Mouse (Mus musculus) CH12.LX (cell line): Measurements from ENCODE around the gene C1ra. TPM values are rescaled to one million over a fixed set of nuclear protein-coding genes. Genes with fewer than 3 reads are reported as not detected.
"Not testable (repeated sequence)": the region's sequence is repeated elsewhere in the genome, so short reads cannot be mapped to it uniquely, and the experiment has no call there.

ENCODE experiments used
- DNase-seq: peaks from one replicate; pipeline ENCODE4 v3.0.0-alpha.2; 2013; ENCODE audit errors: extremely low read depth
- H3K27ac ChIP-seq: 2 replicates; pipeline ENCODE4 v1.5.1; 2012; ENCODE audit warnings: low read depth, mild to moderate bottlenecking, control low read depth, moderate library complexity; ENCODE audit not compliant: insufficient read depth
- H3K27me3 ChIP-seq: replicated peaks from 2 replicates; pipeline ENCODE3; 2012; ENCODE audit warnings: inconsistent platforms
- H3K36me3 ChIP-seq, 2 experiments: replicated peaks in 1 of 2; 2 replicates each; pipeline versions ENCODE3 to v1.6.1; 2012; ENCODE audit warnings: inconsistent platforms in 1 of 2, low read length in 1 of 2, mild to moderate bottlenecking in 1 of 2, mixed read lengths in 1 of 2, moderate library complexity in 1 of 2; ENCODE audit not compliant: control insufficient read depth in 1 of 2, insufficient read depth in 1 of 2
- H3K4me1 ChIP-seq, 2 experiments: 2 replicates each; pipeline ENCODE4 v1.6.1; 2012; ENCODE audit warnings: inconsistent platforms in 1 of 2, moderate library complexity in 1 of 2; ENCODE audit not compliant: insufficient read depth in 2 of 2, control insufficient read depth in 1 of 2
- H3K4me2 ChIP-seq: 2 replicates; pipeline ENCODE4 v1.6.1; 2012; ENCODE audit warnings: low read depth, mild to moderate bottlenecking, control low read depth; ENCODE audit not compliant: poor library complexity, insufficient read depth, severe bottlenecking
- H3K4me3 ChIP-seq, 3 experiments: fragments of 150-350 bp in 1 of 3; sonication (generic) in 1 of 3; replicated peaks in 1 of 3; 2 replicates each; pipeline versions ENCODE3 to v1.5.1; 2011 to 2012; ENCODE audit warnings: low read depth in 2 of 3, low read length in 2 of 3, mild to moderate bottlenecking in 2 of 3, moderate library complexity in 2 of 3, control low read depth in 1 of 3, improper control_type of control experiment in 1 of 3, inconsistent platforms in 1 of 3, mixed read lengths in 1 of 3; ENCODE audit not compliant: poor library complexity in 1 of 3
- H3K79me2 ChIP-seq: replicated peaks from 2 replicates; pipeline ENCODE4 v1.6.1; 2012; ENCODE audit warnings: mild to moderate bottlenecking, moderate library complexity; ENCODE audit not compliant: control insufficient read depth, poor library complexity, insufficient read depth, severe bottlenecking; ENCODE audit errors: extremely low read depth
- H3K9ac ChIP-seq: 2 replicates; pipeline ENCODE4 v1.6.1; 2012; ENCODE audit warnings: low read depth, mild to moderate bottlenecking, control low read depth, moderate library complexity; ENCODE audit not compliant: insufficient read depth
- H3K9me3 ChIP-seq: replicated peaks from 2 replicates; pipeline ENCODE3; 2012; ENCODE audit warnings: low read length, inconsistent platforms, mixed read lengths
- CTCF ChIP-seq, 2 experiments: IDR thresholded peaks in 1 of 2; conservative IDR thresholded peaks in 1 of 2; 2 replicates each; pipeline ENCODE4 v1.5.1; 2011 to 2012; ENCODE audit warnings: low read depth in 2 of 2, low read length in 2 of 2, improper control_type of control experiment in 1 of 2, inconsistent platforms in 1 of 2, mild to moderate bottlenecking in 1 of 2, moderate library complexity in 1 of 2
- EP300 ChIP-seq: IDR thresholded peaks from 2 replicates; pipeline ENCODE4 v1.6.1; 2011; ENCODE audit warnings: low read length, improper control_type of control experiment
- JUND ChIP-seq: conservative IDR thresholded peaks from 2 replicates; pipeline ENCODE4 v1.6.1; 2011; ENCODE audit warnings: low read depth, low read length, improper control_type of control experiment
- MAZ ChIP-seq: IDR thresholded peaks from 2 replicates; pipeline ENCODE4 v1.6.1; 2012; ENCODE audit warnings: low read depth, mild to moderate bottlenecking, inconsistent platforms, low read length, improper control_type of control experiment, moderate library complexity
- MYC ChIP-seq: IDR thresholded peaks from 2 replicates; pipeline ENCODE4 v1.6.1; 2011; ENCODE audit warnings: low read depth, mild to moderate bottlenecking, improper control_type of control experiment, low read length
- NELFE ChIP-seq: IDR thresholded peaks from 2 replicates; pipeline ENCODE4 v1.6.1; 2011; ENCODE audit warnings: low read depth, low read length, improper control_type of control experiment
- RAD21 ChIP-seq: IDR thresholded peaks from 2 replicates; pipeline ENCODE4 v1.6.1; 2011; ENCODE audit warnings: low read depth, mild to moderate bottlenecking, low read length, improper control_type of control experiment, moderate library complexity
- SMC3 ChIP-seq: IDR thresholded peaks from 2 replicates; pipeline ENCODE4 v1.6.1; 2011; ENCODE audit warnings: low read depth, low read length, improper control_type of control experiment
- USF2 ChIP-seq: conservative IDR thresholded peaks from 2 replicates; pipeline ENCODE4 v1.6.1; 2011; ENCODE audit warnings: low read depth, low read length, improper control_type of control experiment
- ZC3H11A ChIP-seq: IDR thresholded peaks from 2 replicates; pipeline ENCODE4 v1.6.1; 2012; ENCODE audit warnings: low read depth, mild to moderate bottlenecking, inconsistent platforms, low read length, improper control_type of control experiment
- ZNF384 ChIP-seq: IDR thresholded peaks from 2 replicates; pipeline ENCODE4 v1.6.1; 2012; ENCODE audit warnings: low read depth, low read length, improper control_type of control experiment, inconsistent platforms
- dilution Hi-C: fragments of 300-500 bp; cut with MboI; formaldehyde crosslinking; loops from 2 replicates; pipeline ENCODE4 v1.14.3; 2020; ENCODE audit warnings: low sequenced_read_pairs; ENCODE audit not compliant: extremely low pct_unique_long_range_greater_than_20kb, extremely low pct_ligation_motif_present
- in situ Hi-C: fragments of 300-500 bp; cut with MboI; formaldehyde crosslinking; loops from 3 replicates; pipeline ENCODE4 v1.14.3; 2019; ENCODE audit warnings: low sequenced_read_pairs, low pct_ligation_motif_present, low pct_unique_long_range_greater_than_20kb, mixed read lengths
- polyA plus RNA-seq: library from polyadenylated mRNA; unstranded; fragments of >175 nt; gene quantifications from 2 replicates; pipeline ENCODE4 v1.2.1, GENCODE M21; 2012; ENCODE audit warnings: low read depth; ENCODE audit not compliant: insufficient read length
- total RNA-seq, 2 experiments: library from RNA; depleted of rRNA; stranded (reverse); fragments of 300-350 nt in 1 of 2; fragments of >200 nt in 1 of 2; gene quantifications; 2 replicates each; pipeline ENCODE4 v1.2.3; 2012 to 2014

The C1ra gene
- total and polyA plus RNA-seq, 3 experiments, result 8.4 to 21.9 (median 19.8) TPM

- H3K27ac ChIP-seq, DNase-seq, in situ Hi-C loops, H3K79me2 ChIP-seq, dilution Hi-C loops, H3K9me3 ChIP-seq, H3K36me3 ChIP-seq, H3K9ac ChIP-seq, H3K4me3 ChIP-seq, H3K4me1 ChIP-seq, H3K4me2 ChIP-seq, H3K27me3 ChIP-seq: not testable (repeated sequence)
These were observed 49.4 kb downstream of the C1ra start for GRCm38 (mm10) chr6:124561611-124562010.

GRCm38 (mm10) chr6:124570026-124570425 lies 57.8 kb downstream of the C1ra start, which contains the start of gene C1rb:
C1rb (plus strand) TSS chr6:124570294.
- Histone ChIP-seq H3K4me1 (no peaks in the 10 kb centered on the region; a peak in 1 of 4 replicates), H3K4me3 (no peak within 1 kb of the TSS), H3K4me2 (peak within 1 kb of the TSS; percentile 50; the same call in 1 of the 2 replicates), H3K9ac (no peak within 1 kb of the TSS), H3K36me3 (no peaks in the 10 kb centered on the region), H3K27ac (no peak within 1 kb of the TSS), H3K27me3 (peaks cover 4% of the 10 kb centered on the region), H3K9me3 (no peaks in the 10 kb centered on the region), H3K79me2 (no peaks in the 10 kb centered on the region)
- no peak for TF ChIP-seq MYC
- TF ChIP-seq SMC3, result peak; percentile 83
- TF ChIP-seq NELFE, result no peak
- no peak for TF ChIP-seq ZC3H11A
- TF ChIP-seq EP300, result no peak
- peak; percentile 66 for TF ChIP-seq RAD21
- no peak for TF ChIP-seq JUND
- no peak for TF ChIP-seq USF2
- peak; percentile 74 for TF ChIP-seq ZNF384
- peak; percentile 81 to 83 for TF ChIP-seq CTCF (conservative IDR thresholded peaks at IDR 0.05 in 1 of 2, IDR thresholded peaks at IDR 0.05 in 1 of 2; ENCODE audit: low read depth in 2 of 2, low read length in 2 of 2)
- no peak for TF ChIP-seq MAZ
- DNase-seq, result peak; percentile 50
- in situ Hi-C loops, result no loop called here
- dilution Hi-C loops, result no loop called here

Other genes starting within 250 kb of the C1ra start
- not detected in 2 replicates for gene Cd163, start 207.7 kb upstream of the C1ra start, total RNA-seq (2012; rRNA removed)
- not detected in 2 replicates for gene Cd163, start 207.7 kb upstream of the C1ra start, total RNA-seq (2014; rRNA removed)
- not detected in 2 replicates for gene Cd163, start 207.7 kb upstream of the C1ra start, polyA plus RNA-seq
- gene Pex5, start 97.3 kb upstream of the C1ra start, total RNA-seq (2012; rRNA removed), result 27.5 and 29.2 TPM in 2 replicates
- gene Pex5, start 97.3 kb upstream of the C1ra start, total RNA-seq (2014; rRNA removed), result 24.6 and 29.9 TPM in 2 replicates
- gene Pex5, start 97.3 kb upstream of the C1ra start, polyA plus RNA-seq, result 21.2 and 22.1 TPM in 2 replicates
- gene Clstn3, start 47.6 kb upstream of the C1ra start, total RNA-seq (2012; rRNA removed), result 17.2 and 17.7 TPM in 2 replicates
- gene Clstn3, start 47.6 kb upstream of the C1ra start, total RNA-seq (2014; rRNA removed), result 20.4 and 21.4 TPM in 2 replicates
- 126 and 130 TPM in 2 replicates for gene Clstn3, start 47.6 kb upstream of the C1ra start, polyA plus RNA-seq
- 0.38 and 0.59 TPM in 2 replicates for gene C1rl, start 19.3 kb upstream of the C1ra start, total RNA-seq (2012; rRNA removed)
- 1.0 and 1.2 TPM in 2 replicates for gene C1rl, start 19.3 kb upstream of the C1ra start, total RNA-seq (2014; rRNA removed)
- gene C1rl, start 19.3 kb upstream of the C1ra start, polyA plus RNA-seq, result 2.1 and 2.4 TPM in 2 replicates
- gene C1s1, start 30.0 kb downstream of the C1ra start, total RNA-seq (2012; rRNA removed), result 0.55 and 0.80 TPM in 2 replicates
- gene C1s1, start 30.0 kb downstream of the C1ra start, total RNA-seq (2014; rRNA removed), result 1.3 and 1.8 TPM in 2 replicates
- gene C1s1, start 30.0 kb downstream of the C1ra start, polyA plus RNA-seq, result 2.4 and 4.8 TPM in 2 replicates
- gene C1rb, start 57.9 kb downstream of the C1ra start, total RNA-seq (2012; rRNA removed), result not detected in 2 replicates
- not detected in 2 replicates for gene C1rb, start 57.9 kb downstream of the C1ra start, total RNA-seq (2014; rRNA removed)
- gene C1rb, start 57.9 kb downstream of the C1ra start, polyA plus RNA-seq, result not detected in 2 replicates
- gene C1s2, start 123.7 kb downstream of the C1ra start, total RNA-seq (2012; rRNA removed), result 0.08 TPM in 1 of 2 replicates, not detected in the other
- 0.08 and 0.18 TPM in 2 replicates for gene C1s2, start 123.7 kb downstream of the C1ra start, total RNA-seq (2014; rRNA removed)
- gene C1s2, start 123.7 kb downstream of the C1ra start, polyA plus RNA-seq, result 0.10 and 0.19 TPM in 2 replicates
- 52.9 and 53.4 TPM in 2 replicates for gene Lpcat3, start 150.6 kb downstream of the C1ra start, total RNA-seq (2012; rRNA removed)
- 68.0 and 77.0 TPM in 2 replicates for gene Lpcat3, start 150.6 kb downstream of the C1ra start, total RNA-seq (2014; rRNA removed)
- 86.9 and 113 TPM in 2 replicates for gene Lpcat3, start 150.6 kb downstream of the C1ra start, polyA plus RNA-seq
- gene Emg1, start 199.8 kb downstream of the C1ra start, total RNA-seq (2012; rRNA removed), result 352 and 439 TPM in 2 replicates
- gene Emg1, start 199.8 kb downstream of the C1ra start, total RNA-seq (2014; rRNA removed), result 481 and 498 TPM in 2 replicates
- 301 and 408 TPM in 2 replicates for gene Emg1, start 199.8 kb downstream of the C1ra start, polyA plus RNA-seq
- gene Phb2, start 199.9 kb downstream of the C1ra start, total RNA-seq (2012; rRNA removed), result 440 and 578 TPM in 2 replicates
- 380 and 405 TPM in 2 replicates for gene Phb2, start 199.9 kb downstream of the C1ra start, total RNA-seq (2014; rRNA removed)
- 623 and 694 TPM in 2 replicates for gene Phb2, start 199.9 kb downstream of the C1ra start, polyA plus RNA-seq
- 247 and 283 TPM in 2 replicates for gene Ptpn6, start 226.3 kb downstream of the C1ra start, total RNA-seq (2012; rRNA removed)
- 300 and 327 TPM in 2 replicates for gene Ptpn6, start 226.3 kb downstream of the C1ra start, total RNA-seq (2014; rRNA removed)
- 585 and 814 TPM in 2 replicates for gene Ptpn6, start 226.3 kb downstream of the C1ra start, polyA plus RNA-seq
- gene Grcc10, start 229.0 kb downstream of the C1ra start, total RNA-seq (2012; rRNA removed), result 146 and 197 TPM in 2 replicates
- gene Grcc10, start 229.0 kb downstream of the C1ra start, total RNA-seq (2014; rRNA removed), result 59.3 and 64.3 TPM in 2 replicates
- 88.4 and 93.7 TPM in 2 replicates for gene Grcc10, start 229.0 kb downstream of the C1ra start, polyA plus RNA-seq
- not detected in 2 replicates for gene Gm45234, start 243.6 kb downstream of the C1ra start, total RNA-seq (2012; rRNA removed)
- not detected in 2 replicates for gene Gm45234, start 243.6 kb downstream of the C1ra start, total RNA-seq (2014; rRNA removed)
- gene Gm45234, start 243.6 kb downstream of the C1ra start, polyA plus RNA-seq, result not detected in 2 replicates
- gene Atn1, start 244.1 kb downstream of the C1ra start, total RNA-seq (2012; rRNA removed), result 3.8 and 4.6 TPM in 2 replicates
- gene Atn1, start 244.1 kb downstream of the C1ra start, total RNA-seq (2014; rRNA removed), result 0.50 and 1.7 TPM in 2 replicates
- gene Atn1, start 244.1 kb downstream of the C1ra start, polyA plus RNA-seq, result 27.0 and 35.1 TPM in 2 replicates